Mouse (Mus musculus): Measurements from ENCODE around the gene Atg13. TPM values are rescaled to one million over a fixed set of nuclear protein-coding genes. Genes with fewer than 3 reads are reported as not detected.

Gene Atg13
- polyA plus RNA-seq, 1 experiment from 2014 or later: 42.3 TPM

GRCm38 (mm10) chr2:91676420-91676819 lies 34.0 kb downstream of the Atg13 start:
- 78% methylated on average over 2 of the region's 2 CpGs for WGBS
- Histone ChIP-seq H3K27ac (ENCODE audit: low read depth, low read length) (no peak overlapping the region), H3K4me2 (ENCODE audit: low read depth, low read length) (no peak overlapping the region), H3K9me3 (ENCODE audit: control insufficient read depth, low read length) (no peaks in the 10 kb centered on the region), H3K4me3 (ENCODE audit: low read depth, low read length) (no peak overlapping the region), H3K27me3 (ENCODE audit: control insufficient read depth, insufficient read depth, low read length) (no peaks in the 10 kb centered on the region), H3K9ac (replicated peaks; ENCODE audit: low read depth, low read length) (no peak overlapping the region), H3K36me3 (ENCODE audit: control insufficient read depth, insufficient read depth, low read length) (peaks cover 49% of the 10 kb centered on the region), H3K4me1 (ENCODE audit: control insufficient read depth, insufficient read depth, low read length) (no peaks in the 10 kb centered on the region)
- no peak for ATAC-seq (ENCODE audit: low read depth)

DNA sequence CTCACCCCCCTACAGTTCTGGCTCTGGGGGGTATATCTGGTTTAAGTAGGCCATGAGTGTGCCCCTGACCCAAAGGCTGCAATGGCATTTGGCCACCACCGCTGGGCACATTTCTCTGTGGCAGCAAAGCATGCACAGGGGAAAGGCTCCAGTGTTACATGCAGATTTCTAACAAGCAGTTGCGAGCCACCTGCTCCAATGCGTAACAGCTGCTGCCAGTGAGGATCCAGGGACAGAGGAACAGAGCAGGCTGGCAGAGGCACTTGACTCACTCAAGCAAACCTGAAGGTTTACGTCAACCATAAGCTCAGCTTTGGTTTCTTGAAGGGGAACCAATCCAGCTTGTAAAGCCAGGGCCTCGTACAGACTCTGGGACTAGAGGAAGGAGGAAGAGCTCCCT lies 35.5 kb downstream of the Atg13 start:
- Histone ChIP-seq H3K27ac (ENCODE audit: low read depth, low read length) (no peak overlapping the region), H3K36me3 (ENCODE audit: control insufficient read depth, insufficient read depth, low read length) (peaks cover 53% of the 10 kb centered on the region), H3K27me3 (ENCODE audit: control insufficient read depth, insufficient read depth, low read length) (no peaks in the 10 kb centered on the region), H3K4me2 (ENCODE audit: low read depth, low read length) (no peak overlapping the region), H3K9ac (replicated peaks; ENCODE audit: low read depth, low read length) (no peak overlapping the region), H3K4me3 (ENCODE audit: low read depth, low read length) (no peak overlapping the region), H3K4me1 (ENCODE audit: control insufficient read depth, insufficient read depth, low read length) (no peaks in the 10 kb centered on the region), H3K9me3 (ENCODE audit: control insufficient read depth, low read length) (no peaks in the 10 kb centered on the region)
- 93% methylated on average over 5 of the region's 5 CpGs for WGBS
- ATAC-seq (ENCODE audit: low read depth): no peak

GRCm38 (mm10) chr2:91673587-91673986 lies 36.8 kb downstream of the Atg13 start:
- no peak for ATAC-seq (ENCODE audit: low read depth)
- Histone ChIP-seq H3K36me3 (ENCODE audit: control insufficient read depth, insufficient read depth, low read length) (peaks cover 63% of the 10 kb centered on the region), H3K27ac (ENCODE audit: low read depth, low read length) (no peak overlapping the region), H3K27me3 (ENCODE audit: control insufficient read depth, insufficient read depth, low read length) (no peaks in the 10 kb centered on the region), H3K4me1 (ENCODE audit: control insufficient read depth, insufficient read depth, low read length) (no peaks in the 10 kb centered on the region), H3K9ac (replicated peaks; ENCODE audit: low read depth, low read length) (no peak overlapping the region), H3K4me2 (ENCODE audit: low read depth, low read length) (no peak overlapping the region), H3K4me3 (ENCODE audit: low read depth, low read length) (no peak overlapping the region), H3K9me3 (ENCODE audit: control insufficient read depth, low read length) (no peaks in the 10 kb centered on the region)
- 63% methylated on average over 2 of the region's 2 CpGs for WGBS

- Histone ChIP-seq H3K4me3 (ENCODE audit: low read depth, low read length) (no peak overlapping the region), H3K36me3 (ENCODE audit: control insufficient read depth, insufficient read depth, low read length) (peaks cover 64% of the 10 kb centered on the region), H3K4me2 (ENCODE audit: low read depth, low read length) (no peak overlapping the region), H3K9ac (replicated peaks; ENCODE audit: low read depth, low read length) (no peak overlapping the region), H3K27ac (ENCODE audit: low read depth, low read length) (no peak overlapping the region), H3K27me3 (ENCODE audit: control insufficient read depth, insufficient read depth, low read length) (no peaks in the 10 kb centered on the region), H3K4me1 (ENCODE audit: control insufficient read depth, insufficient read depth, low read length) (no peaks in the 10 kb centered on the region), H3K9me3 (ENCODE audit: control insufficient read depth, low read length) (no peaks in the 10 kb centered on the region)
- ATAC-seq (ENCODE audit: low read depth): no peak
- 91% methylated on average over 6 of the region's 6 CpGs for WGBS
Measured at GRCm38 (mm10) chr2:91670038-91670437, 40.3 kb downstream of the Atg13 start.

GRCm38 (mm10) chr2:91669326-91669725 lies 41.0 kb downstream of the Atg13 start:
- H3K9me3 ChIP-seq (ENCODE audit: control insufficient read depth, low read length): no peaks in the 10 kb centered on the region
- peaks cover 68% of the 10 kb centered on the region for H3K36me3 ChIP-seq (ENCODE audit: control insufficient read depth, insufficient read depth, low read length)
- no peak overlapping the region for H3K4me3 ChIP-seq (ENCODE audit: low read depth, low read length)
- no peak overlapping the region for H3K27ac ChIP-seq (ENCODE audit: low read depth, low read length)
- H3K4me2 ChIP-seq (ENCODE audit: low read depth, low read length): no peak overlapping the region
- no peak for ATAC-seq (ENCODE audit: low read depth)
- no peaks in the 10 kb centered on the region for H3K4me1 ChIP-seq (ENCODE audit: control insufficient read depth, insufficient read depth, low read length)
- WGBS: 91% methylated on average over 8 of the region's 8 CpGs
- H3K9ac ChIP-seq (replicated peaks; ENCODE audit: low read depth, low read length): no peak overlapping the region
- H3K27me3 ChIP-seq (ENCODE audit: control insufficient read depth, insufficient read depth, low read length): no peaks in the 10 kb centered on the region

- Histone ChIP-seq H3K27me3 (ENCODE audit: control insufficient read depth, insufficient read depth, low read length) (no peaks in the 10 kb centered on the region), H3K9me3 (ENCODE audit: control insufficient read depth, low read length) (no peaks in the 10 kb centered on the region), H3K36me3 (ENCODE audit: control insufficient read depth, insufficient read depth, low read length) (peaks cover 72% of the 10 kb centered on the region), H3K4me1 (ENCODE audit: control insufficient read depth, insufficient read depth, low read length) (no peaks in the 10 kb centered on the region), H3K4me3 (ENCODE audit: low read depth, low read length) (no peak overlapping the region), H3K9ac (replicated peaks; ENCODE audit: low read depth, low read length) (no peak overlapping the region), H3K4me2 (ENCODE audit: low read depth, low read length) (no peak overlapping the region), H3K27ac (ENCODE audit: low read depth, low read length) (no peak overlapping the region)
- ATAC-seq (ENCODE audit: low read depth): no peak
- WGBS: 88% methylated on average over 2 of the region's 2 CpGs
Measured at GRCm38 (mm10) chr2:91667747-91668146, 42.6 kb downstream of the Atg13 start.

GRCm38 (mm10) chr2:91666386-91666910 lies 43.9 kb downstream of the Atg13 start:
- peaks cover 75% of the 10 kb centered on the region for H3K36me3 ChIP-seq (ENCODE audit: control insufficient read depth, insufficient read depth, low read length)
- H3K27me3 ChIP-seq (ENCODE audit: control insufficient read depth, insufficient read depth, low read length): no peaks in the 10 kb centered on the region
- H3K4me2 ChIP-seq (ENCODE audit: low read depth, low read length): no peak overlapping the region
- H3K4me3 ChIP-seq (ENCODE audit: low read depth, low read length): no peak overlapping the region
- no peaks in the 10 kb centered on the region for H3K4me1 ChIP-seq (ENCODE audit: control insufficient read depth, insufficient read depth, low read length)
- no peak overlapping the region for H3K27ac ChIP-seq (ENCODE audit: low read depth, low read length)
- 95% methylated on average over 6 of the region's 6 CpGs for WGBS
- H3K9me3 ChIP-seq (ENCODE audit: control insufficient read depth, low read length): no peaks in the 10 kb centered on the region
- no peak for ATAC-seq (ENCODE audit: low read depth)
- H3K9ac ChIP-seq (replicated peaks; ENCODE audit: low read depth, low read length): no peak overlapping the region

- Histone ChIP-seq H3K9me3 (ENCODE audit: control insufficient read depth, low read length) (no peaks in the 10 kb centered on the region), H3K27me3 (ENCODE audit: control insufficient read depth, insufficient read depth, low read length) (no peaks in the 10 kb centered on the region), H3K4me3 (ENCODE audit: low read depth, low read length) (no peak overlapping the region), H3K4me2 (ENCODE audit: low read depth, low read length) (no peak overlapping the region), H3K9ac (replicated peaks; ENCODE audit: low read depth, low read length) (no peak overlapping the region), H3K27ac (ENCODE audit: low read depth, low read length) (no peak overlapping the region), H3K4me1 (ENCODE audit: control insufficient read depth, insufficient read depth, low read length) (no peaks in the 10 kb centered on the region), H3K36me3 (ENCODE audit: control insufficient read depth, insufficient read depth, low read length) (peaks cover 66% of the 10 kb centered on the region)
- ATAC-seq (ENCODE audit: low read depth): no peak
Measured at GRCm38 (mm10) chr2:91664780-91665179, 45.6 kb downstream of the Atg13 start.

GRCm38 (mm10) chr2:91660981-91661380 lies 49.4 kb downstream of the Atg13 start:
- no peak overlapping the region for H3K9ac ChIP-seq (replicated peaks; ENCODE audit: low read depth, low read length)
- no peak overlapping the region for H3K4me3 ChIP-seq (ENCODE audit: low read depth, low read length)
- peaks cover 59% of the 10 kb centered on the region for H3K36me3 ChIP-seq (ENCODE audit: control insufficient read depth, insufficient read depth, low read length)
- H3K27me3 ChIP-seq (ENCODE audit: control insufficient read depth, insufficient read depth, low read length): no peaks in the 10 kb centered on the region
- WGBS: 92% methylated on average over 6 of the region's 6 CpGs
- H3K4me1 ChIP-seq (ENCODE audit: control insufficient read depth, insufficient read depth, low read length): no peaks in the 10 kb centered on the region
- no peak overlapping the region for H3K4me2 ChIP-seq (ENCODE audit: low read depth, low read length)
- no peak for ATAC-seq (ENCODE audit: low read depth)
- no peaks in the 10 kb centered on the region for H3K9me3 ChIP-seq (ENCODE audit: control insufficient read depth, low read length)
- no peak overlapping the region for H3K27ac ChIP-seq (ENCODE audit: low read depth, low read length)
